Mouse (Mus musculus): ENCODE measurements around the gene Lsamp. TPM values are rescaled to one million over a fixed set of nuclear protein-coding genes. Genes with fewer than 3 reads are reported as not detected.

The Lsamp gene
- polyA plus RNA-seq, 2 experiments from 2014 or later: not detected

GRCm38 (mm10) chr16:40290132-40290531 lies 306.0 kb downstream of the Lsamp start:
- ATAC-seq: no peak

GRCm38 (mm10) chr16:40294296-40294882 lies 310.2 kb downstream of the Lsamp start:
- ATAC-seq: no peak

DNA sequence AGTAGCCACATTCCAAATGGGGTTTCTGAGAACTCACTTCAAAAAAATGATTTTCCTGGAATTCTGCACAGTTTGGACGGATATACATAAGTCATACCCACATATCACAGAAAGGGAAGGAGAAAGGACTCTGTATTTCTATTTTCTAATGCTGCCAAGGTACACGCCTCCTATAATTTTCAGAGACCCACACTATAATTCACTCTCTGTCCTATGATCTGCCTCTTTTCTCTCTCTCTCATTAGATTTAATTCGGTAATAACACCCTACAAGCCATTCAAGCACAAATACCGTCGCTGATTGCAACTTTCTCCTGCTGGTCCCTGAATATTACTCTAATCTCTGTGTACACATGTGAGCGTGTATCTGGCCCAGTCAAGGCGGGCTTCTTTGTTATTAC lies 311.1 kb downstream of the Lsamp start:
- no peak for ATAC-seq

GRCm38 (mm10) chr16:40307666-40308065 lies 323.5 kb downstream of the Lsamp start:
- no peak for ATAC-seq

- ATAC-seq: no peak
These were observed 332.0 kb downstream of the Lsamp start for GRCm38 (mm10) chr16:40316199-40316598.

DNA sequence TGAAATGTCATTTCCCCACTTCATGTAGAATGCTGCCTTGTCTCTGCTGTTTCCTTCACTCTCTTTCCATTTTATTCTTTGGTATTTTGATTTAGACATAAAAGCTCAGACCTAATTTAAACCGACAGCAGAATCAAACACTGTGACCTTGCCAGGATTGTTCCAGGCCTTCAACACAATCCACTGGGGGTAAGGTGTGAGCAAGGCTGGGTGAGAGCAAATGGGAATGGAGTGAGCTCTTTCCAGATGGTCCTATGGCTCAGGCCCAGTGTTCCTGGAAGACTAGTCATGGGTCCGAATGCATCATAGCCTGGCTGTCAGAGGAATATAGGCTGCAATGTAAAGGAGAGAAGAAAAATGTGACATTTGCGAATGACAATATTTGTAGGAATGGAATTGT lies 340.6 kb downstream of the Lsamp start:
- no peak for ATAC-seq

DNA sequence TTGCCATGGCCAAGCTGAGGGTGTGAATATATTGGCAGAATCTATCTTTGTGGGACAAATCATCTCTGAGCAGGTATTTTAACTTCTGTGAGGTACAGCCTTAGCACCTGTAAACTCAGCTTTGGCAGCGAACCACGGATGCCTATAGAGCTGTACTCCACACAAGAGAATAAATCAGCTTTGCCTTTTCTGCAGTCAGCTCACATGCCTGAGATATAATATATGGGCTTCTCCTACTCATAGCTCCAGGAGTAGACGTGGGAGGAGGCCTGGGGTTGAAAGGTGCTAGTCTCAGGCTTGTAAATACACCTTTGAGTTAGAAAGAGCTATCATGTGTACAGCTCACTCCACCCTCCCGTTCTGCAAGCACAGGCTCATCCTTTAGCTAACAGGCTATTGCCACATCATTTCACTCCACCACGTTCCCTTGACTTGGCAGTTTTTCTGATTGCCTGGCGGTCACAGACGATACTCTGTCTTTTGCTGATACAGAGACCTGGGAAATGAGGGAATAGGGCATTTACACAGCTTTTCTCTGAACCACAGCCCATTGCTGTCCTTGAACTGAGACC lies 344.2 kb downstream of the Lsamp start:
- ATAC-seq: no peak

GRCm38 (mm10) chr16:40369677-40370076 lies 385.5 kb downstream of the Lsamp start:
- no peak for ATAC-seq

- no peak for ATAC-seq
These were observed 387.1 kb downstream of the Lsamp start for GRCm38 (mm10) chr16:40371291-40371690.

DNA sequence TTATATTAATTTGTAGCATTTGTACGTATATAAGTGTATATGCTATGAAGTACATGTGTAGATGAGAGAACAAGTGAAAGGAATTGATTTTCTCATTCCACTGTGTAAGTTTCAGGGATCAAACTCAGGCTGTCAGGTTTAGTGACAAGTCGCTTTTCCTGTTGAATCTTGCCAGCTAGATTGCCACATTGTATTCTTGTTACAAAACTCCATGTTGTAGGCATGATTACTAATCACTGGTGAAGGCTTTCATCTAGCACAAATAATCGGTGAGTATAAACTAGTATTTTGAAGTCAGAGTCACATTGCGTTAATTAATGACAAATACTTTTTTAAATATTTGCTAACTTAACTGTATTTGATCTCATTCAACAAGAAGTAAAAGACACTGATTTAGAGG lies 391.2 kb downstream of the Lsamp start:
- ATAC-seq: no peak

DNA sequence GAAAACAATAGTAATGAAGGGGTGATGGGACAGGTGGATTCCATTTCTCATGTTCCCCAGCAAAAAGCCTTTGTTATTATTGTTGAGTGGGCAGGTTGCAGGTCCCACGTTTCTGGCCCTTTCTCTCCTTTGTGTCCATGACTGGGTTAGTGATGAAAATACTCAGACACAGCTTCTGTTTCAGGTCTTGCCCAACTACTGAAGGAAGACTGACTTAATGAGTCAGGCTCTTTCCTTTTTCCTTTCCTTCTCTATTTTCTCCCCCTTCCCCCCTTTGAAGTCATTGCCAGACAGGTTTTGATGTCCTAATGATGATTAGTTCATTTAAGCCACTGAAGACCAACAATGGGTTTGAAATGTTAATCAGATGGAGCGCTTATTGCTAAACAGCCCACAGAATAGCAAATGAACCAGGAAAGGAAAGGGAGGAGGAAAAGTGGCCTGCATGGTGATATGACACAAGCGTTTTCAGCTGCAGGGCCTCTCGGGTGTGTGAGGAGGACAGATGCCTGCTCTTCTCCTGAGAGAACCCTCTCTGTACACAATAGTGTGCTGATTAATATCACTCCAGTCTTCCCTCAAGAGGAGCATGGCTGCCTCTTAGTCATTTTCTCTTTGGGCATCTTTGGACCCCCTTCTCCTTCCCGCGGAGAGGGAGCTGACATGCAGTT lies 393.1 kb downstream of the Lsamp start:
- ATAC-seq: no peak

DNA sequence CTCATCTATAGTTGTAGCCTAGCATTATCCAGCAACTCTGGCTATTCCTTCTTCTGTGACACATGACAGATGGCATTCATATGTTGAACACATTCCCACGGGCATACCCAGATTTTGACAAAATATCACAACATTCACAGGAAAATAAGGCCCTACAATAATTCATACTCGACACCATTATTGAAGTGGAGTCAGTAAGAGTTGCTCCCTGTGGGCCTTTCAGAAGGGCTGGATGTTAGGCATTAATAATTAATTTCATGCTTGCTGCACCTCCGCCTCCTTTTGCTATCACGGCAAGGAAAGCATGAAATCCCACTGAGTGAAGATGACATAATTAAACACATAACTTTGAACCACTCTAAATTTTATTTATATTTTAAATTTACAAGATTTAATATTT lies 407.9 kb downstream of the Lsamp start:
- no peak for ATAC-seq

DNA sequence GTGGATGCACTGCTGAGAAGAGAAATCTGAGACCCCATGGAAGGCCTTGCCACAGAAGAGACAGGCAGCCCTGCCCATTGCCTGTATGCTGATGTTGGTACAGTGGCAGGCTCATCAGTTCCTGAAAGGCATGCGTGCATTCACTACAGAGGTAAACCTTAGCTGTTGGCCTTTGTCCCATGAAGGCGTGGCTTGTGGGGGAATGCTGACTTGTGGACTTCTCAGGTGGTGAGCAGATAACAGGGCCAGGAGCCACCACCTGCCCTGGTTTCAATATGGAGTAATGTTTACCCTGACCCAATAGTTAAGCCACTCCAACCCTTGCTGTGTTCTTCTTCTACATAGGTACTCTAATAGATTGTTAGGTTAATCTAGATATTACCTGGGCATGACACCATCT lies 415.4 kb downstream of the Lsamp start:
- ATAC-seq: no peak

DNA sequence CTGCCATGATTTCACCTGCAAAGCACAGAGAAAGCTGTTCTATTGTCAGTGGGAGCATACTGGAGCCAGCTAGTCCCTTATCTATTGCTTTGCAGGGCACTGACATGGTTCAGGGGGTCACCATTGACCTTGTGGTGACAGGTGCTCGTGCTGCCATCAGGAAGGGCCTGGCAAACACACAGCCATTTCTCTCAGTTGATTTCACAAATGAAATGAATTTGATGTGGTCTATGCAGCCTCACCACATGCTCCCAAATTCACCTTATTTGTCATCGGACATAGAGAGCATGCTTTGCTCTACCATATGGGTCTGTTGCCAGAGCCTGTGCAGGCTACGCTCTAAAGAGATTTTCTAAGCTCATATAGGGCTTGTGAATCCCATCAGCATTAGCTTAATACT lies 450.1 kb downstream of the Lsamp start:
- no peak for ATAC-seq

DNA sequence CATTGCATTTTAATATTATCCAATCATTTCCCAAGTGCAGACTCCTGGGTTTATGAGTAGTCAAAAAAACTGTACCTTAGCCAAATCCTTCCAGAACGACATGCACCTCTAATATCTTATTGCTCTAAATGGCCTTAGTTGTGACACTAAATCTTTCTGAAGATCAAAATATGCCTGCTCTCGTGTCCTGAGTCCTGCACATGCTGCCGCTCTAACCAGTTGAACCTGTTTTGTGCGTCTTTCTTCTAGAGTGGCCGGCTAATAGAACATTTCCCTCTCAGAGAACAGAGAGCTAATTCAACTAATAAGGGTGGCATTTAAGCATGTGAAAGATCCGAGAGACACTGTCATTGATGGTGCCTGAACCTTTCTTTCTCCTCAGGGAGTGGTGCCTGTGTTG lies 452.3 kb downstream of the Lsamp start:
- ATAC-seq: no peak

DNA sequence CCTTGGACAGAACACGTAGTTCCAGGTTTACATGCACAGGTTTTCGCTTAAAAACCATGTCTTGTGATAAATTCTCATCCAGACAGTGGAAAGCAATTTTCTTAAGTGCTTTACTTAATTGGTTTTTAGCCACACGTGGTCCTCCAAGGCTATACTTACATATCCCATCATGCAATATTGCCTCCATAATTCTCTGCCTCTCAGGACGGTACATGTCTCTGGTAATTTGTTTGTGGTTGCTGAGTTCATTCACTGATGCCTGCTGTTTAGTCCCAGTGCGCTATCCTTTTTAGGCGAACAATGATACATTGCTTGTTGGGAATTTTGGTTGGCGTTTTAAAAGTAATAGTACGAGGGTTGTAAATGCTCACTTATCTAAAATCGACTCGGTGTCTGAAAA lies 453.7 kb downstream of the Lsamp start:
- no peak for ATAC-seq

- ATAC-seq: no peak
These were observed 454.7 kb downstream of the Lsamp start for GRCm38 (mm10) chr16:40438876-40439275.

GRCm38 (mm10) chr16:40446587-40446986 lies 462.4 kb downstream of the Lsamp start:
- ATAC-seq: no peak

GRCm38 (mm10) chr16:40463411-40464058 lies 479.4 kb downstream of the Lsamp start:
- no peak for ATAC-seq

DNA sequence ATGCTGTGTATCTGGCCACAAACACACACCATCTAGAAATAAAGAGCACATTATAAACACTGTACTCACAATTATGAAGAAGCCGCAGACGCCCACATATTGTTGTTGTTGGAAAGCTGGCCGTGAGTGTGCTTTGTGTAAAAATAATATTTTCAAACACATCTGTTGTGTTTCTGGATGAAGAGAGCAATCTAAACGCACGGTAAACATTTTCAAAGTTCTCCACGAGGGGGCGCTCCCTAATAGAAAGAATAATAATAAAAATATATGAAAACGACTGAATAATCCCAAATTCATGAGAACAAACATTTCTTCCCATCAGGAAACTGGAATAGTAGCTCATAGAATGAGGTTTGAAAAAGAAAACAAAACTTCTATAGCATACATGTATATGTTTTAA lies 482.4 kb downstream of the Lsamp start:
- no peak for ATAC-seq

DNA sequence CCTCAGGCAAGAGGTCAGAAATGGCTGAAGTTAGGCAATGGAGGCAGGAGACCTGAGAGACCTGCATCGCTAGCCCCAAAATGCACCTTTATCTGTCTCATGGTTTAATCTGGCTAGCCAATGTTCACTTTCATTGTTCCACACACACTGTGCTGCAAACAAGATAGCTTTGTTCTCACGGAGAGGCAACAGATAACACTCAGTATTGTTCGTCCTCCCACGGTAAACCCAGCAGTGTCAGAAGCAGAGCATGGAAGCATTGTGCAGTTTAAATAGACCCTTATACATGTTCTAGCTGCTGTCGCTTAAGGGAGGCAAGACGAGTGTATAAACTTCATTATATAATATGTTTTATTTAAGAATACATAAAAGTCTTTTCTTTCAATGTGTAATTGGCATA lies 486.8 kb downstream of the Lsamp start:
- ATAC-seq: no peak

- no peak for ATAC-seq
These were observed 487.8 kb downstream of the Lsamp start for GRCm38 (mm10) chr16:40471967-40472366.

- no peak for ATAC-seq
These were observed 507.4 kb downstream of the Lsamp start for GRCm38 (mm10) chr16:40491606-40492005.

All from CD4-positive, CD25-positive, alpha-beta regulatory T cell, adult 4 months (primary cell).